Mouse (Mus musculus) c-Kit-negative CD71-positive TER-119-positive erythroid progenitor cells, embryonic 14.5 days (primary cell): ENCODE results near the gene Lars2.
"Not testable (repeated sequence)": the region's sequence is repeated elsewhere in the genome, so short reads cannot be mapped to it uniquely, and the experiment has no call there.

Experiments
- DNase-seq: peaks from one replicate; pipeline ENCODE4 v3.0.0-alpha.2; 2013; ENCODE audit warnings: low read depth, low spot score

The Lars2 gene

GRCm38 (mm10) chr9:123391140-123391849 is 24.6 kb downstream of the Lars2 start:
- DNase-seq: no peak

DNA sequence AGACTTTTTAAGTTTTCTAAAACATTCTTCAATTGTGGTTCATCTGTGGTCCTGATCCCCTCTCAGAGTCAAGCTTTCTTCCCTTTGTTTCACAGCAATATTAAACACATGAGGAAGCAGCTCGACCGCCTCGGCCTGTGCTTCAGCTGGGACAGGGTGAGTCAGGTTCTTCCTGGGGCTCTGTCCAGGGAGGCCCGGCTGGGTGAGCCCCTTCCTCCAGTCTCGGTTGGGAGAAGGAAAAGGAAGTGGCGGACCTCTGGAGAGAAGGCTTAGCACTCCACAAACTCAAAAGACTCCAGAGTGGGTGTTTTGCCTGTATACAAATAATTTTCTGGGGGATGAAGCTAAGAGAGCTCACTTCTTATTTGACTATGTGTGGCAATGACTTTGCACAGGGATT is 28.1 kb downstream of the Lars2 start:
- no peak for DNase-seq

GRCm38 (mm10) chr9:123397701-123398100 is 31.0 kb downstream of the Lars2 start:
- DNase-seq: no peak

DNA sequence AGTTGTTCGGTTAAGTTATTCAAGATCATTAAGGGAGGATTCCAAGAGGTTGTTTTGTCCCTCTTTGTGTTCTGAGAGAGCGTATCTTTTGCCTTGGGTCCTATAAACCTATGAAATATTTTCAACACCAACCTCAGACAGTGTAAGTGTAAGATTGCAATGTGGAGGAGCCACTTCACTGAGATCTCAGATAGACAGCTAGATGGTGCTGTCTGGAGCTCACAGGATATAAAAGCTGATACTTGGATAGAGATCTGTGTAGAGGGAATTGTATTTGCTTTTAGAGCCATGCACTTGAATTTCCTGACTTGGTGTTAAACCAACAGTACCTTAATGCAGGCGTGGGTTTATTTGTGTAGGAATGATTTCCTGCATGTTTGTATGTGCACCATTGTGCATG is 35.5 kb downstream of the Lars2 start:
- no peak for DNase-seq

GRCm38 (mm10) chr9:123403031-123403430 is 36.3 kb downstream of the Lars2 start:
- DNase-seq: no peak

DNA sequence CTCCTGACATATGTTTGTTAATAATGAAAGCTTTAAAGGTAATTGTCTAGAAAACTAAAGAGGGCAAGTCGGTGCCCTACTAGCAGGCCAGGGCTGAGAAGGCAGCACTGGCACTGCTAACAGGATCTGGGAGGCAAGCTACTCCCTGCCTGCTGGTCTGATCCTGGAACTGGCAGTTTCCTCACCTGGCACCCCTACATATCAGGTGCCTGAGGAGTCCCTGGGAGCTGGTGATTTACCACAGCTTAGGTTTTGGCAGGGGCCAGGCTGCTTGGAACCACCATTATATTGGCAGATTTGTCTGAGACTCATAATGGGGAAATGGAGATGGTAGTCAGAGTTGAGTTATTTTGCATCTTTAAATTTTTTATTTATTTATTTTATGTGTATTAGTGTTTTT is 38.5 kb downstream of the Lars2 start:
- DNase-seq: no peak

- DNase-seq: no peak
Observed at GRCm38 (mm10) chr9:123408771-123409170, 42.0 kb downstream of the Lars2 start.

DNA sequence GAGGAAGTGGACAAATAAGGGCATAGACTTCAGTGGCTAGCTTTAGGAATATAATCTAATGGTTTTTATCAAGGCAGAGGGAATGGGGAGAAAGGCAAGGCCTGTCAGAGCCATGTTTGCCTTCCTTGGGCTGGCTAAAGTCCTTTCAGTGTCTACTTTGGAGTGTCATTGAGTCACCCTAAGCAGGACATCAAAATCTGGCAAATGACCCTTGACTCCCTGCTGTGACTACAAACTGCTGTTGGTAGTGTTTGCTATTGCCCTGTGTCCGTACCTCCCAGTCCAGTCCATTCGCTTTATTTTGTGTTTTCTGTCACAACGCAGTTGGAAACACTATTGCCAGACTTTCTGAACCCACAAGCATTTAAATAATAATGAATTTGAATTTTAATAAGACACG is 63.1 kb downstream of the Lars2 start:
- DNase-seq: no peak

DNA sequence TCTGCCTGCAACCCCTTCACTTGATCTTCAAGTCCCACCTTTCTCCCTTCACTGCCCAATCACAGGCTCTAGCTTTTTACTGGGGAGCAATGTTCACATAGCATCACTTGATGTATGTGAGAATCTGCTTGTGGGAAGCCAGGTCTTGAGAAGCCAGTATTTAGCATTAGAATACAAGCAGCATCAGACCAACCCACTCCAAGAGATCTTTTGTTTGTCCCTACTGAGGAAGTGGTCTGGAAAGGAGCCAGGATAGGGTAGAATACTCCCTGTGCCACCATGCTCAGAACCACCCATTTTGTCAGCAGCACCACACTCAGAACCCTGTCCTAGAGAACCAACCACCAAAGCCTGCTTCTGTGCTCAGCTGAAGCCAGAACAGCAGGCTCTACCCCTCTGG is 64.2 kb downstream of the Lars2 start:
- DNase-seq: no peak

- no peak for DNase-seq
Observed at GRCm38 (mm10) chr9:123438223-123438622, 71.5 kb downstream of the Lars2 start.

DNA sequence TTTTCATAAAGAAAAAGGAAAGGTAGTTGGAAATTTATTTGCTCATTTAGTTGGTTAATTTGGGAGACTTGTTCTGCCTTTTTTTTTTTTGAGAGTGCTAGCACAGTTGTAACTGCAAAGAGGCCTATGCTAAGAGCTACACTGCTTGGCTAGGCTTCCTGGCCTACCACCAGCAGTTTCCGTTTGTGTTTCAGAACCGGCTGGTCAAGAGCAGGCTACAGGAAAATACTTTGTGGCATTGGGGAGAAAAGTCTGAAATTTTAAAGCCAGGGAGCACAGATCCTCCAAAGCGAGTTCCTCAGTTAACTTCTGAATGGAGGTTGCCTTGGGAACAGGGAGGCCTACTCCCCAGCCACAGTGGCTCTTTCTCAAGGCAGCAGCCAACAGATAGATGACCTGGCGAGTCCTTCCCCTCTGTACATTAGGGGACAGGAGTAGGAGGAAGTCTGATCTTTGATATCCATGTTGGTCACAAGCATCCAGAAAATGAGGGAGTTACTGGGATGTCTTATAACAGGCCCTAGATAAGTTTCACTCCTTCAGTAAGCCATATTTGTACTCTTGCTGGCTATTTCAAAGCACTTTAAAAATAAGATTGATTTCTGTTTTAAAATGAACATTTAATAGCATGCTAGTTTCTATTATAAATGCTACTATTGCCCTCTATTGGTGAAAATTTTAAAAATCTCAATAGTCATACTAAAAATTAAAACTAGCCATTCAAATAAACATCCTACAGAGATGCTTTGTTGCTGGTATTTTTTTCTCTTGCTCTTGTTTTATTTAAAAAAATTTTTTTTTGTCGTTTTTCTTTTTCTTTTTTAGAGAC is 73.7 kb downstream of the Lars2 start:
- no peak for DNase-seq

DNA sequence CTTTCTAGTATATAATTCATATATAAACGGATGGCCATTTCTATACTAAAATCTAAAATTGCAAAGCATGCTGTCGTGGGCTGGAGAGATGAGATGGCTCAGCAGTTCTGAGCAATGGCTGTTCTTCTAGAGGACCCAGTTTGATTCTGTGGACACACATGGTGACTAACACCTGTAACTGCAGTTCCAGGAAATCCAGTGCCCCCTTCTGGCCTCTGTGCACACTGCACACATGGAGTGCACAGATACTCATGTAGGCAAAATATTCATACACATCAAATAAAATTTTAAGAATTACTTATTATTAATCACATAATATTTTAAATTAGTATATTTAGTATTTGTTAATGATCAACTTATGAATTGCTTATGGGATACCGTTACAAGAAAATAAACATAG is 80.4 kb downstream of the Lars2 start:
- not testable (repeated sequence) for DNase-seq

GRCm38 (mm10) chr9:123448594-123448993 is 81.9 kb downstream of the Lars2 start:
- DNase-seq: no peak

GRCm38 (mm10) chr9:123450174-123450573 is 83.4 kb downstream of the Lars2 start:
- DNase-seq: peak; percentile 52

DNA sequence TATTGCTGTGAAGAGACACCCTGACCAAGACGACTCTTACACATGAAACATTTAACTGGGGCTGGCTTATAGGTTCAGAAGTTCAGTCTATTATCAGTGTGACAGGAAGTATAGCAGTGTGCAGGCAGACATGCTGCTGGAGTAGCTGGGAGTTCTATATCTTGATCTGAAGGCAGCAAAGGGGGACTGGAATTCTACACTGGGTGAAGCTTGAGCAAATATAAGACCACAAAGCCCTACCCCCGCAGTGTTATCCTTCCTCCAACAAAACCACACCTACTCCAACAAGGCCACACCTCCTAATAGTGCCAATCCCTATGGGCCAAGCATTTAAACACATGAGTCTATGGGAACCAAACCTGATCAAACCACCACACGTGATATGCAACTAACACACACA is 85.0 kb downstream of the Lars2 start:
- no peak for DNase-seq

GRCm38 (mm10) chr9:123456634-123457602 is 90.2 kb downstream of the Lars2 start:
- DNase-seq: no peak

DNA sequence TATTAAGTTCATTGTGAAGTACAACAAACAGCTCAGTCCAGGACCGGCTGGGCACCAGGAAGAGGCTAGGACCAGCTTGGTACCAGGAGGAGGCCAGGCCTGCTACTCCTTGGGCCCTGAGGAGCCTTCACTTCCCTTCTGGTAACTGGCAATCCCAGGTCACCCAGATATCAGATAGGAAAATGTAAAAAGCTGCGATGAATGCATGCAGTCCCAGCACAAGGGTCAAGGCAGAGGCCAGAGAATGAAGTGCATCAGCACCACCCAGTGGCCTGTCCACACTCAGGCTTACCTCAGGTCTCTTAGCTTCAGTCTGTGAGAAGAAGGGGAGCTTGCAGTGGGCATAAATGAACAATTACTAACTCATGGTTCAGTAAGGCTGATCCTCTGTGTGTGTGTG is 90.9 kb downstream of the Lars2 start:
- no peak for DNase-seq

DNA sequence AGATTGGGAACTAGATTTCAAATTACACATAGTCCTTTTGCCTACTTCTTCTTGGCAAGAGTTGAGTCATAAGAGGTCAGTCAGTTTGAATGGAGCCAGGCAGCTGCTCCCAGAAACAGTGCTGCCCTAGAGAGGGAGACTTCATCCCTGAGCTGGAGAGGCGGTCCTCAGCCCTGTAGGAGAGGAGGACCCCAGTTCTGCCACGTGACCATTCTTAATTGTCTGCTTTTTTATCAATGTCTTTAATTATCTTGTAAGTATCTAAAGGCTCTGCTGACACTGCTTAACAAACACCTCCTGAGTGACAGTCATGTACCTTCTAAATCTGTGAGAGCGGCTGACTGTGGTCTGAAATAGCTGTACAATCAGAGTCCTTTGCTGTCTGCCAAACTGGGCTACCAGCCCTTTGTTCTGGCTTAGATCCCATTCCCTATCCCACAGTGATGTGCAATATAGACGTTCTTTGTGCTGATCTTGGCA is 100.5 kb downstream of the Lars2 start:
- no peak for DNase-seq

- no peak for DNase-seq
Observed at GRCm38 (mm10) chr9:123468406-123469085, 101.8 kb downstream of the Lars2 start.

GRCm38 (mm10) chr9:123469087-123469486 is 102.4 kb downstream of the Lars2 start:
- no peak for DNase-seq

GRCm38 (mm10) chr9:123473377-123473776 is 106.7 kb downstream of the Lars2 start:
- no peak for DNase-seq
